Comparison of ENCODE assay signal across 14 mouse cellular contexts in the genomic region with DNA sequence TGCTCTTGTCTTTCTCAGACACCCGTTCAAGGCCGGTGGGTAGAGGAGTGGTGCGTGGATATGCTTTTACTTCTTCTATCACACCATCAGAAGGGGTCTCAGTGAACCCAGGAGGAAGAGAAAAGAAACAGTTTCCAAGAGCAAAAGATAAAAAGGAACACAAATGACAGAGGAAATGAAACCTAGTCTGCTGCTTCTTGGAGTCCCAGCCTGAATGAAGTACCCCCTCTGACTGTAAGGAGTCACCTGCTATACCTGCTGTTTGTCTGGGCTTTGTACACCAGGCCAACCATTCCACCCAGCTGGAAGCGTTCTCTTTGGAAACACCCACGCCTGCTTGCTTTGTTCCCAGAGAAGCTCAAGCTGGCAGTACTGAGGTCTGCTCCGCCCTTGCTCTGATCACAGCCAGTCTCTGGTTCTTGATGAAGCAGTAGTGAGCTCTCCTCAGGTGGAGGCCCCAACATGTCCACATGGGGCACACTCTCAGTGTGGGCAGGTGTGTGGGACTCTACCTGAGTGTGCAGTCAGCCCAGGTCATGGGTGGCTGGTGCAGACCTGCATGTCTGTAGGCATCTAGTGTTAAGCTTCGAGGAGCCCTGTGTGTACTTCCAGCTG. TPM values are rescaled to one million over a fixed set of nuclear protein-coding genes. Genes with fewer than 3 reads are reported as not detected.
DNase-seq lines count a peak whose midpoint lies in the region; ATAC-seq and TF ChIP-seq lines count a peak whose summit lies in the region.
"Had no signal": no experiment of that assay in that cellular context is flagged by ENCODE, and none has a peak within 500 bp of the region (broad histone marks: within the 10 kb centered on the region; RNA-seq: fewer than 3 reads in every experiment).

No protein-coding gene starts in this region.

- in situ Hi-C loops in CH12.LX (cut with MboI; ENCODE audit: low pct_ligation_motif_present, low pct_unique_long_range_greater_than_20kb, low sequenced_read_pairs) = no loop called here

- peaks cover 22% of the 10 kb centered on the region for H3K79me2 ChIP-seq in CH12.LX (replicated peaks; ENCODE audit: control insufficient read depth, extremely low read depth, insufficient read depth, poor library complexity, severe bottlenecking)

- intact Hi-C loops in left cerebral cortex, postnatal 36 days (cut with DNase I) = loop anchor here (5.0 kb wide), 1 partner anchor 34 kb away; no protein-coding TSS in a partner anchor

- dilution Hi-C loops in CH12.LX (cut with MboI; ENCODE audit: extremely low pct_ligation_motif_present, extremely low pct_unique_long_range_greater_than_20kb, low sequenced_read_pairs) = no loop called here

- no peaks in the 10 kb centered on the region for H3K9me3 ChIP-seq in CH12.LX (replicated peaks; ENCODE audit: low read length)
- H3K9me3 ChIP-seq: embryonic facial prominence, embryonic 15.5 days; G1E had no signal

- peak overlapping the region; percentile 62; the same call in 1 of the 2 replicates for H3K4me2 ChIP-seq in CH12.LX (ENCODE audit: insufficient read depth, low read depth, poor library complexity, severe bottlenecking)
- H3K4me2 ChIP-seq: embryonic facial prominence, embryonic 15.5 days had no signal

- peak overlapping the region; percentile 10; the same call in 1 of the 2 replicates for H3K27ac ChIP-seq in CH12.LX (ENCODE audit: insufficient read depth, low read depth)
- H3K27ac ChIP-seq: embryonic facial prominence, embryonic 15.5 days had no signal

- no peak for TF ChIP-seq POLR2A in CH12.LX (IDR thresholded peaks at IDR 0.05; ENCODE audit: low read depth, low read length)

- H3K36me3 ChIP-seq in CH12.LX (replicated peaks in 1 of 2; ENCODE audit: control insufficient read depth in 1 of 2, insufficient read depth in 1 of 2, low read length in 1 of 2) = peaks cover 0 to 13% of the 10 kb centered on the region in 2 experiments
- H3K36me3 ChIP-seq: embryonic facial prominence, embryonic 15.5 days had no signal

- no peak for TF ChIP-seq RAD21 in CH12.LX (IDR thresholded peaks at IDR 0.05; ENCODE audit: low read depth, low read length)

- no peak for ATAC-seq in cerebellum, adult (ENCODE audit: insufficient number of reproducible peaks, low FRiP score, low TSS enrichment)
- ATAC-seq: hindbrain, embryonic 16.5 days had no signal

- peaks cover 37 to 48% of the 10 kb centered on the region in 2 experiments for H3K4me1 ChIP-seq in CH12.LX (ENCODE audit: control insufficient read depth in 1 of 2, insufficient read depth in 2 of 2)

- H3K4me3 ChIP-seq in CH12.LX (replicated peaks in 1 of 3; ENCODE audit: low read depth in 2 of 3, low read length in 2 of 3, poor library complexity in 1 of 3) = peak overlapping the region in 1 of 3 experiments; percentile 36
- H3K4me3 ChIP-seq: embryonic facial prominence, embryonic 15.5 days had no signal

- DNase-seq in left cerebral cortex, adult 18-20 months (ENCODE audit: low spot score in 2 of 2) = peak; percentile 55 to 68
- no peak for DNase-seq in left cerebral cortex, adult 11 months (ENCODE audit: low spot score)
- DNase-seq in CH12.LX (ENCODE audit: extremely low read depth) (no peak), ZHBTc4 (ENCODE audit: low read depth, low spot score) (peak; percentile 56)
- DNase-seq in left cerebral cortex, postnatal 36 days (ENCODE audit: low spot score in 2 of 2) = peak; percentile 54 to 58
- DNase-seq in urinary bladder, adult 18-20 months (ENCODE audit: low spot score in 2 of 2) = no peak
- DNase-seq in yolk sac, embryonic 10.5 days (ENCODE audit: low spot score) = no peak
- DNase-seq: adrenal gland, postnatal 14 days; cerebellum, adult 8-10 months; lung, postnatal 4 days had no signal

- no peaks in the 10 kb centered on the region for H3K27me3 ChIP-seq in CH12.LX (replicated peaks)
- H3K27me3 ChIP-seq: embryonic facial prominence, embryonic 15.5 days had no signal

- 0 out of 2 replicates have a peak overlapping the region, but pooled peaks have one; percentile 6 for H3K9ac ChIP-seq in CH12.LX (ENCODE audit: insufficient read depth, low read depth)
- H3K9ac ChIP-seq: embryonic facial prominence, embryonic 15.5 days had no signal

- TF ChIP-seq EP300 in CH12.LX (IDR thresholded peaks at IDR 0.05; ENCODE audit: low read length) = peak; percentile 78

- TF ChIP-seq CTCF in CH12.LX (conservative IDR thresholded peaks at IDR 0.05 in 1 of 2, IDR thresholded peaks at IDR 0.05 in 1 of 2; ENCODE audit: low read depth in 2 of 2, low read length in 2 of 2) = 0 out of 4 replicates have a peak, but pooled peaks have one; percentile 16 to 26

TF ChIP-seq in CH12.LX, 34 proteins besides CTCF, POLR2A, EP300 and RAD21:
- TF ChIP-seq MAX (IDR thresholded peaks at IDR 0.05; ENCODE audit: low read length) (no peak), TBP (conservative IDR thresholded peaks at IDR 0.05; ENCODE audit: low read depth, low read length) (no peak), MAZ (IDR thresholded peaks at IDR 0.05; ENCODE audit: low read depth, low read length) (no peak), BHLHE40 (IDR thresholded peaks at IDR 0.05; ENCODE audit: low read depth, low read length) (peak; percentile 57; the same call in 1 of the 2 replicates), MEF2A (IDR thresholded peaks at IDR 0.05; ENCODE audit: borderline replicate concordance, low read depth, low read length) (0 out of 2 replicates have a peak, but pooled peaks have one; percentile 20), KAT2A (IDR thresholded peaks at IDR 0.05; ENCODE audit: insufficient replicate concordance, low read length) (no peak), PAX5 (IDR thresholded peaks at IDR 0.05; ENCODE audit: low read length) (no peak), ZKSCAN1 (IDR thresholded peaks at IDR 0.05; ENCODE audit: borderline replicate concordance, low read depth, low read length) (no peak), IRF4 (IDR thresholded peaks at IDR 0.05; ENCODE audit: low read depth, low read length) (peak; percentile 76), ELF1 (IDR thresholded peaks at IDR 0.05; ENCODE audit: low read depth, low read length) (no peak), USF1 (IDR thresholded peaks at IDR 0.05; ENCODE audit: low read depth, low read length) (no peak), ZC3H11A (IDR thresholded peaks at IDR 0.05; ENCODE audit: low read depth, low read length) (no peak), CHD1 (IDR thresholded peaks at IDR 0.05; ENCODE audit: low read depth, low read length) (no peak), NRF1 (IDR thresholded peaks at IDR 0.05; ENCODE audit: low read depth, low read length) (no peak), NELFE (IDR thresholded peaks at IDR 0.05; ENCODE audit: low read depth, low read length) (no peak), TCF12 (IDR thresholded peaks at IDR 0.05; ENCODE audit: low read depth, low read length) (0 out of 2 replicates have a peak, but pooled peaks have one; percentile 38), ETS1 (conservative IDR thresholded peaks at IDR 0.05; ENCODE audit: low read depth, low read length) (0 out of 2 replicates have a peak, but pooled peaks have one; percentile 20), CHD2 (IDR thresholded peaks at IDR 0.05; ENCODE audit: low read length) (no peak)

RNA-seq across cellular contexts. Expression of gene Inf2, which starts 2.6 kb away (rescaled TPM):
- total RNA-seq in left cerebral cortex, adult 18-20 months (2021) = 100 to 1,000 TPM; 127 to 138 TPM
- 29.7 and 36.6 TPM in 2 replicates for total RNA-seq in CH12.LX (2012; rRNA removed)
- total RNA-seq in CH12.LX (2014; rRNA removed) = 13.5 and 13.9 TPM in 2 replicates
- 129 and 131 TPM in 2 replicates for polyA plus RNA-seq in CH12.LX (2012; ENCODE audit: insufficient read length, low read depth)
- total RNA-seq in left cerebral cortex, postnatal 36 days (2021) = 100 to 1,000 TPM; 128 to 143 TPM

RNA-seq across cellular contexts. Expression of gene Adssl1, which starts 33.8 kb away (rescaled TPM):
- 10 to 100 TPM; 16.4 to 19.7 TPM for total RNA-seq in left cerebral cortex, adult 18-20 months (2021)
- 9.4 and 10.7 TPM in 2 replicates for total RNA-seq in CH12.LX (2012; rRNA removed)
- 10.2 and 11.8 TPM in 2 replicates for total RNA-seq in CH12.LX (2014; rRNA removed)
- polyA plus RNA-seq in CH12.LX (2012; ENCODE audit: insufficient read length, low read depth) = 29.4 and 37.1 TPM in 2 replicates
- 10 to 100 TPM; 14.3 to 25.8 TPM for total RNA-seq in left cerebral cortex, postnatal 36 days (2021)
- total RNA-seq: G1E had no signal

RNA-seq across cellular contexts. Expression of gene Siva1, which starts 58.4 kb away (rescaled TPM):
- total RNA-seq in left cerebral cortex, adult 18-20 months (2021) = 10 to 100 TPM; 21.6 to 22.0 TPM
- total RNA-seq in CH12.LX (2012; rRNA removed) (137 and 149 TPM in 2 replicates), CH12.LX (2014; rRNA removed) (78.1 and 81.9 TPM in 2 replicates)
- 135 and 158 TPM in 2 replicates for polyA plus RNA-seq in CH12.LX (2012; ENCODE audit: insufficient read length, low read depth)
- 10 to 100 TPM; 17.8 to 23.0 TPM for total RNA-seq in left cerebral cortex, postnatal 36 days (2021)

Comparison
In these comparisons a context has a peak if more than half of its experiments do, and no peak if none do; other contexts are left out.
1. DNase-seq: peak in left cerebral cortex, adult 18-20 months (2 of 2), ZHBTc4 (single experiment) and left cerebral cortex, postnatal 36 days (2 of 2); none in left cerebral cortex, adult 11 months (single experiment), CH12.LX (single experiment), urinary bladder, adult 18-20 months (0 of 2) and yolk sac, embryonic 10.5 days (single experiment).